Mouse (Mus musculus) heart, embryonic 11.5 days (tissue): Measurements from ENCODE around the gene Gm7534. TPM values are rescaled to one million over a fixed set of nuclear protein-coding genes. Genes with fewer than 3 reads are reported as not detected.
A peak's percentile ranks its signal among the peaks of the same experiment; 100 is the strongest.
"Not testable (repeated sequence)": the region's sequence is repeated elsewhere in the genome, so short reads cannot be mapped to it uniquely, and the experiment has no call there.

ENCODE experiments used
- ATAC-seq: fragments of 200-750 bp; cut with Nextera tagmentation; replicated peaks from 2 replicates; pipeline ENCODE4 v1.8.0; 2017; ENCODE audit warnings: moderate library complexity; ENCODE audit not compliant: insufficient number of reproducible peaks, low FRiP score, low TSS enrichment
- H3K27ac ChIP-seq: fragments of 300-500 bp; sonication (generic); 2 replicates; pipeline ENCODE4 v1.5.1; 2014; ENCODE audit warnings: mild to moderate bottlenecking, low read depth, low read length
- H3K27me3 ChIP-seq: fragments of 300-500 bp; sonication (generic); 2 replicates; pipeline ENCODE4 v1.6.1; 2014; ENCODE audit warnings: mild to moderate bottlenecking, low read length, mixed read lengths; ENCODE audit not compliant: control insufficient read depth, insufficient read depth
- H3K36me3 ChIP-seq: fragments of 300-500 bp; sonication (generic); 2 replicates; pipeline ENCODE4 v1.6.1; 2014; ENCODE audit warnings: mild to moderate bottlenecking, low read length, moderate library complexity, mixed read lengths; ENCODE audit not compliant: control insufficient read depth, insufficient read depth
- H3K4me1 ChIP-seq: fragments of 300-500 bp; sonication (generic); 2 replicates; pipeline ENCODE4 v1.6.1; 2014; ENCODE audit warnings: low read length; ENCODE audit not compliant: control insufficient read depth, insufficient read depth
- H3K4me2 ChIP-seq: fragments of 300-500 bp; sonication (generic); 2 replicates; pipeline ENCODE4 v1.6.1; 2014; ENCODE audit warnings: mild to moderate bottlenecking, moderate library complexity
- H3K4me3 ChIP-seq: fragments of 300-500 bp; sonication (generic); 2 replicates; pipeline ENCODE4 v1.5.1; 2014; ENCODE audit warnings: low read depth, low read length
- H3K9ac ChIP-seq: fragments of 300-500 bp; sonication (generic); 2 replicates; pipeline ENCODE4 v1.6.1; 2014; ENCODE audit warnings: mild to moderate bottlenecking, low read depth, low read length, moderate library complexity
- H3K9me3 ChIP-seq: fragments of 300-500 bp; sonication (generic); replicated peaks from 2 replicates; pipeline ENCODE4 v1.6.1; 2016; ENCODE audit warnings: low read length; ENCODE audit not compliant: control insufficient read depth
- WGBS: fragments of 180-500 bp; shearing (Covaris S2); extraction: QIAGEN DNeasy Blood & Tissue Kit; methylation state at CpG from one replicate; pipeline ENCODE4 v1.1.7; 2014; ENCODE audit not compliant: insufficient replicate concordance; 5-methylcytosine and 5-hydroxymethylcytosine counted together
- polyA plus RNA-seq: library from polyadenylated mRNA; unstranded; fragments of >200 nt; fragmentation: Nextera tagmentation; extraction: Ambion mirVana; gene quantifications from 2 replicates; pipeline ENCODE4 v1.2.1, GENCODE M21; 2014

Gene Gm7534
- polyA plus RNA-seq, 1 experiment from 2014 or later, result not detected

- H3K4me3 ChIP-seq, result no peak overlapping the region
- no peak overlapping the region for H3K4me2 ChIP-seq
- 0 out of 2 replicates have a peak, but pooled peaks cover 6% of the 10 kb centered on the region for H3K36me3 ChIP-seq
- no peak overlapping the region for H3K9ac ChIP-seq
- no peaks in the 10 kb centered on the region for H3K9me3 ChIP-seq
- no peak overlapping the region for H3K27ac ChIP-seq
- peaks cover 8% of the 10 kb centered on the region; the same call in 1 of the 2 replicates for H3K4me1 ChIP-seq
- WGBS, result 65% methylated on average over 2 of the region's 2 CpGs
- no peaks in the 10 kb centered on the region for H3K27me3 ChIP-seq
- ATAC-seq, result no peak
Observed at GRCm38 (mm10) chr4:134157558-134157957, 45.2 kb downstream of the Gm7534 start.

GRCm38 (mm10) chr4:134156744-134157143 lies 46.1 kb downstream of the Gm7534 start:
- Histone ChIP-seq H3K27me3 (no peaks in the 10 kb centered on the region), H3K4me3 (no peak overlapping the region), H3K27ac (peak overlapping the region; percentile 35), H3K9ac (no peak overlapping the region), H3K4me2 (no peak overlapping the region), H3K9me3 (no peaks in the 10 kb centered on the region), H3K4me1 (peaks cover 8% of the 10 kb centered on the region; the same call in 1 of the 2 replicates), H3K36me3 (0 out of 2 replicates have a peak, but pooled peaks cover 6% of the 10 kb centered on the region)
- ATAC-seq, result no peak
- WGBS, result 43% methylated on average over 8 of the region's 8 CpGs

DNA sequence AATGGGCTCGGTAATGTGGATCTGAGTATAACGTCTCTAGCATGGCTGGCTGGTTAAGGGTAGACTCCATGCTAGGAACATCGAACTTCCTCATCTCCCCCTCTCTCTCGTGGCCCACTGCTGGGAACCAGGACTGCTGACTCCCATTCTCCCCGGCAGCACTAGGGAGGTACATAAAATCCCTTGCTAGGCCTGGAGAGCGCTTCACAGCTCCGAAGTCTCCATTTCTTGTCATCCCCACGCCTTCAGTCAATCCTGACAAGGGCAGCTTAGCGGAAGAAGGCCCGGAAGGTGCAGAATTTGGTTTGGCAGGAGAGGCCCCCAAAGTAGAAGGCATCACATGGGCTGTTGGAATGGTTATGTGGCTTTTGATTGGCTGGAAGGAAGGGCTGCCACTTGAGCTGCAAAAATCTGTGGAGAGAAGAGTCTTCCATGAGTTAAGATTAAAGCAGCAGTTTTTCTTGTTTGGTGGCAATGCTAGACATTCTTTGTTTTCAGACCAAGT lies 46.8 kb downstream of the Gm7534 start:
- no peak overlapping the region for H3K4me2 ChIP-seq
- peak overlapping the region; percentile 35 for H3K27ac ChIP-seq
- H3K4me3 ChIP-seq, result no peak overlapping the region
- H3K9me3 ChIP-seq, result no peaks in the 10 kb centered on the region
- ATAC-seq, result no peak
- no peaks in the 10 kb centered on the region for H3K27me3 ChIP-seq
- H3K9ac ChIP-seq, result no peak overlapping the region
- H3K4me1 ChIP-seq, result peaks cover 8% of the 10 kb centered on the region; the same call in 1 of the 2 replicates
- peaks cover 7% of the 10 kb centered on the region; the same call in 1 of the 2 replicates for H3K36me3 ChIP-seq
- WGBS, result 84% methylated on average over 10 of the region's 10 CpGs

GRCm38 (mm10) chr4:134155531-134155930 lies 47.3 kb downstream of the Gm7534 start:
- no peaks in the 10 kb centered on the region for H3K9me3 ChIP-seq
- H3K4me3 ChIP-seq, result no peak overlapping the region
- H3K4me2 ChIP-seq, result no peak overlapping the region
- 90% methylated on average over 6 of the region's 6 CpGs for WGBS
- ATAC-seq, result no peak
- peaks cover 11% of the 10 kb centered on the region; the same call in 1 of the 2 replicates for H3K36me3 ChIP-seq
- H3K9ac ChIP-seq, result no peak overlapping the region
- no peaks in the 10 kb centered on the region for H3K27me3 ChIP-seq
- no peak overlapping the region for H3K27ac ChIP-seq
- peaks cover 8% of the 10 kb centered on the region; the same call in 1 of the 2 replicates for H3K4me1 ChIP-seq

DNA sequence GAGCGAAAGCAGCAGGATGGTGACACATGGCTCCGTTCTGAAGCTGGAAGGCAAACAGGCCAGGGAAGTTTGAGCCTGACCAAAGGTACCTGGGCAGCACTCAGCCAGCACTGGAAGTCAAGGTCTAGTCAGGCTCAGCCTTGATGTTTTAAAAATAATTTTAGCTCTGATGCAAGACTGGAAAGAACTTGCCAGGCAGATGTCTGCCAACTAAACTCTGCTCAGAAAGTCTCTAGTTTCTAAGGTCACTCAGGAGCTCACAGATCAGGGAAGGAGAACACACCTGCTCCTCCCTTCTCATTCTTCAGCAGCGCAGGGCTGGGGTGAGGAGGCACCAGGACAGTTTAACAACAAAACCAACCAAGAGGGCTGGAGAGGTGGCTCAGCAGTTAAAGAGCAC lies 48.5 kb downstream of the Gm7534 start:
- H3K4me1 ChIP-seq, result peaks cover 8% of the 10 kb centered on the region; the same call in 1 of the 2 replicates
- no peak overlapping the region for H3K27ac ChIP-seq
- H3K4me3 ChIP-seq, result no peak overlapping the region
- no peak for ATAC-seq
- H3K27me3 ChIP-seq, result no peaks in the 10 kb centered on the region
- no peak overlapping the region for H3K9ac ChIP-seq
- H3K9me3 ChIP-seq, result no peaks in the 10 kb centered on the region
- H3K36me3 ChIP-seq, result peaks cover 11% of the 10 kb centered on the region; the same call in 1 of the 2 replicates
- H3K4me2 ChIP-seq, result no peak overlapping the region
- WGBS, result 87% methylated on average over 3 of the region's 3 CpGs

DNA sequence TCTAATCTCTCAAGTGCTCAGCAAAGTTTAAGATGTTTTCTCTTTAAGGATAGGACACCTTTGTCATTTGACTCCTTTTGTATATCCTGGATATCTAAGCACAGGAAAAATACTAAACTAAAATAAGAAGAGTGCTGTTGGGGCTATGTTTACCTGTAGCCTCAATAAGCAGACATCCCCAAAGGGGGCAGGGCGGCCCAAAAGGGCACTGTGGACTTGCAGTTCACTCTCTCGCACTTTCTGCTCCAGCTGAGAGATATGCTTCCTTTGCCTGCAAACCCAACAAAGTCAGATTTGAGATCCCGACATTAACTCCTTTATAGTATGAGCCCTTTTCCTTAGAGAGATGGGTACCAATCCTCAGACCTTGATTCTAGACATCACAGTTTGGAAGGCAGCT lies 49.1 kb downstream of the Gm7534 start:
- peaks cover 8% of the 10 kb centered on the region; the same call in 1 of the 2 replicates for H3K4me1 ChIP-seq
- ATAC-seq, result no peak
- no peaks in the 10 kb centered on the region for H3K9me3 ChIP-seq
- no peak overlapping the region for H3K4me2 ChIP-seq
- H3K9ac ChIP-seq, result no peak overlapping the region
- 83% methylated on average over 3 of the region's 3 CpGs for WGBS
- no peak overlapping the region for H3K4me3 ChIP-seq
- no peaks in the 10 kb centered on the region for H3K27me3 ChIP-seq
- peaks cover 16% of the 10 kb centered on the region for H3K36me3 ChIP-seq
- no peak overlapping the region for H3K27ac ChIP-seq

- Histone ChIP-seq H3K4me3 (no peak overlapping the region), H3K4me2 (no peak overlapping the region), H3K9ac (no peak overlapping the region), H3K36me3 (peaks cover 16% of the 10 kb centered on the region), H3K9me3 (no peaks in the 10 kb centered on the region), H3K27ac (no peak overlapping the region), H3K4me1 (peaks cover 5% of the 10 kb centered on the region; the same call in 1 of the 2 replicates), H3K27me3 (no peaks in the 10 kb centered on the region)
- no peak for ATAC-seq
- 87% methylated on average over 3 of the region's 3 CpGs for WGBS
Observed at GRCm38 (mm10) chr4:134152112-134152511, 50.7 kb downstream of the Gm7534 start.

DNA sequence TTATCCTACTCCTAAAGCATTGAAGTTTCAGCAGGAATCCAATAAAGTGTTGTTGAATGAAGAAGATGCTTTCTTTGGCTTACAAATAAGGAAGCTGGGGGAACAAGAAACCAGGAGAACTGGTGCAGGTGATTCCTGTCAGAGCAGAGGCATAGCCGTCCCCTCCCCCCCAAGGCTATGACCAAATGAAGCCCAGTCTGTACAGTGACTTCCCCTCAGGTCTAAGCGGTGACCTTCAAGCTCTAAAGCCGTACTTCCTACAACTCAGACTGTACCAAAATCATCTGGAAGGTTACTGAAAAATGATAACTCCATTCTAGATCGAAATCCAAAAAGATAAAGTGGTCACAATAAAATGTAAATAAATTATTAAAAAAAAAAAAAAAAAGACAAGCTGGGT lies 53.4 kb downstream of the Gm7534 start:
- Histone ChIP-seq H3K27ac (no peak overlapping the region), H3K36me3 (peaks cover 15% of the 10 kb centered on the region), H3K4me2 (no peak overlapping the region), H3K9me3 (no peaks in the 10 kb centered on the region), H3K4me3 (no peak overlapping the region), H3K9ac (no peak overlapping the region), H3K27me3 (no peaks in the 10 kb centered on the region), H3K4me1 (no peaks in the 10 kb centered on the region)
- no peak for ATAC-seq
- WGBS, result 90% methylated on average over 4 of the region's 4 CpGs

DNA sequence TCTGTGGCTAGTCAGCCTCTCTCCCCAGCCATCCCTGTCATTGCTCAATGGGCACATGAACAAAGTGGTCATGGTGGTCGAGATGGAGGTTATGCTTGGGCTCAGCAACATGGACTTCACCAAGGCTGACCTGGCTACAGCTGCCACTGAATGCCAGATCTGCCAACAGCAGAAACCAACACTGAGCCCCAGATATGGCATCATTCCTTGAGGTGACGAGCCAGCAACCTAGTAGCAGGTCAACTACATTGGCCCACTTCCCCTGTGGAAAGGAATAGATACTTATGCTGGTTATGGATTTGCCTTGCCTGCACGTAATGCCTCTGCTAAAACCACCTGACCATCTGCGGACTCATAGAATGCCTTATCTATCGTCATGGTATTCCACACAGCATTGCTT lies 58.5 kb downstream of the Gm7534 start:
- WGBS, result 93% methylated on average over 5 of the region's 5 CpGs
- H3K36me3 ChIP-seq, ATAC-seq: not testable (repeated sequence)

More for the DNA sequence above, 58.5 kb downstream of the Gm7534 start:
- H3K27me3 ChIP-seq, H3K27ac ChIP-seq, H3K4me2 ChIP-seq, H3K4me3 ChIP-seq, H3K4me1 ChIP-seq, H3K9me3 ChIP-seq, H3K9ac ChIP-seq: not testable (repeated sequence)
